Mouse (Mus musculus) spleen, adult 12 weeks (tissue): Measurements from ENCODE around the gene Tmem108.

Experiments used
- DNase-seq: peaks from one replicate; pipeline ENCODE4 v3.0.0; 2022; ENCODE audit warnings: low spot score

The Tmem108 gene

DNA sequence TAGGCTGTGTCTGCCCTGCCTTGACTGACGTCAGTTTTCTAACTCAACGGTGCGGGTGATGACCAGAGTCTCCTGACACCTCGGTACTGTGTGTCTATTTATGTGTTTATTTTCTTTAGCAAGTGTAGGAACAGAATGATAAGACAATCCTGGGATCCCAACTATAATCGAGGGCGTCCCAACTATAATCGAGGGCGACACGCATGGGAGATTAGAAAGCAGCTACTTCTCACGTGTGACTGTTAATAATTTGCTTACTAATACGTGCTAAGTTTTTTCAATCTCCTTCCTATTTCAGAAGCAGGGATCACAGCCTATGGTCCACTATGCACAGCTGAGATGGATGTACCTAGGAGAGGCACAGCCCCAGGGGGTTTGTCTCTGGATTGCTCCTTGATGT, 266.2 kb downstream of the Tmem108 start:
- DNase-seq, result no peak

- no peak for DNase-seq
These were observed 267.2 kb downstream of the Tmem108 start for GRCm38 (mm10) chr9:103494346-103495020.

- DNase-seq, result no peak
These were observed 269.7 kb downstream of the Tmem108 start for GRCm38 (mm10) chr9:103491985-103492384.

DNA sequence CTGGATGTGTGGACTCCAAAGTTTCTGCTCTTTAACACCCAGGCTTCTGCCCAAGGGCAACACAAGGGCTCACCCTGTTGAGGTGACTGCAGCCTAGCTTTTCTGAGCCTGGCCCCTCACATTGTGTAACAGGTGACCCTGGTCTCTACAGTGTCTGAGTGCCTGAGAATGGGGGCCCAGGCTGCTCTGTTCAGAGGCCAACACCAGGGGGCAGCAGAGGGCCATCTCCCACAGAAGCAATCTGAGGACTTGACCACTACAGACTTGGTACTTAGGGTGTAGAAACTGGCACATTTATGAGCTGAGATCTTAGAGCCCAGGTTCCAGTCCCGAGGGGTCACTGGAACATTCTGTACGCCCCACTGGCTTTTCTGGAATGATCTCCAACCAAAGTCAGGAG, 271.2 kb downstream of the Tmem108 start:
- DNase-seq, result peak; percentile 61

DNA sequence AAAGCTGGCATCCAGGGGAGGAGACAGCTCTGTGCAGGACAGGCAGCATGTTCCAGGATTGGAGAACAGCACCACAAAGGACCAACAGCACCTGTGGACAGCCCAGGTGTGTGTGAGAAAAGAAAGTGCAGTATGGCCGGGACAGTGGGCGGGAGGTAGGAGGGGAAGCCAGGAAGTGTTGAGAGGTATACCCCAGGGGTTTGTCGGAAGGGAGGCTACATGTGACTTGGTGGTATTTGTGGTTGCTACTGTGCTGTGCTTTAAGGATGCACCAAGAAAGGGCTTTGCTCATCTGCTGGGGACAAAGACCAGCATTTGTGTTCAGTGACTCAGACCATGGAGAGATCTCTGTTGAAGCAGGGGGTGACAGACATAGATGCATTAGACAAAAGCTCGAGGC, 271.8 kb downstream of the Tmem108 start:
- no peak for DNase-seq

- DNase-seq, result peak; percentile 19
These were observed 272.5 kb downstream of the Tmem108 start for GRCm38 (mm10) chr9:103489096-103489495.

DNA sequence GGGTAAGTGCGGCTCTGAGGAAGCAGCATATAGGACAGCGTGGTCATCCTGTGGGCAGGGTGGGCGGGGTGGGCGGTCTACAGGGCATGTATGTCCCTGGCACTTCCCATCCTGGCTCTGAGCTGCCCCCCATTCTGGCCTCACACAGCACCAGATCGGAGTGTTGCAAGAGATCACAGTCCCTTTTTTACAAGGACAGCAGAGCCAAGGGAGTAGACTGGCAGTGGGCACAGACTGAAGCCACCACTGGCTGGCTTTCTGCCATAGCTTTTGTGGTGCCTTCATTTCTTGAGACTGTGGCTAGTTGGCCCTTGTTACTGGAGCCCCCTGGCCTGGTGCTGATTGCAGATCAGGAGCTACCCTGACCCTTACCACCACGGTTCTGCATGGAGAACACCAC, 275.4 kb downstream of the Tmem108 start:
- no peak for DNase-seq

DNA sequence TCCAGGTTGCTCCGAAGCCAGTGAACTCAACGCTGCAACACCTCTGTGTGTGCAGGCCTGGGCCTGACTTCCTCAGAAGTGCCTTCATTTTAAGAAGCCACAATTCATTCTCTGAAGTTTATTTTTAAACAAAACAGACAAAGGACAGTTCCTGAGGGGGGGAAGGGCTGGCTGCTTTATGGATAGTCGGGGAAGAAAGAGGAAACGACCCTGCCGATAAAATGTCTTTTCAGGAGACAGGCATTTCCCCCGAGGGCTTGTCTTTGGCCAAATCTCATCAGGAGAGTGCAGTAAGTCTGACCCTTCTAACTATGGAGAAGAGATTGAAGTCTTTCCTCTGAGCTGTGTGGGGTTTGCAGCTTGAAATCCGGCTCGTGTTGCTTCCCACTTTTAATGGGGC, 276.0 kb downstream of the Tmem108 start:
- DNase-seq, result no peak

- no peak for DNase-seq
These were observed 280.9 kb downstream of the Tmem108 start for GRCm38 (mm10) chr9:103480603-103481220.

GRCm38 (mm10) chr9:103480044-103480576, 281.5 kb downstream of the Tmem108 start, which contains the start of gene Bfsp2:
Gene Bfsp2, minus strand, starts transcription at chr9:103480420.
- no peak for DNase-seq

GRCm38 (mm10) chr9:103475414-103475813, 286.2 kb downstream of the Tmem108 start:
- no peak for DNase-seq

- no peak for DNase-seq
These were observed 287.5 kb downstream of the Tmem108 start for GRCm38 (mm10) chr9:103473915-103474688.

DNA sequence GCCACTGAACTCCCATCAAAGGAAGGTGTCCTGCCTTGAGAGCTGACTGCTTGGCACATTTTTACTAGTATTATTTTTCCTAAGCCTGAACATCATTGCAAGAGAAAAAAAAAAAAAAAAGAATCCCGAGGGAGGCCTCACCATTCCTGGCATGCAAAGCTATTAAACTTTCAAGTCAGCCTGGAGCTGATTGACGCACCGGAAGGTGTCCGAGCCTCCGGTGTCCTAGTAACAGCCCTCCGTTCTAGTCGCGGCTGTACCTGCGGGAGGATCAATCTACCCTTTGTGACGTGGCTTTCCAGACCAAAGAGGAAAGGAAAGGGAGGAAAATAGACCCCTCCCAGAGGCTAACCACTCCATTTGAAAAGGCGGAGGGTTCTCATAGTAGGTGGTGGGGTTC, 289.9 kb downstream of the Tmem108 start:
- DNase-seq, result no peak

DNA sequence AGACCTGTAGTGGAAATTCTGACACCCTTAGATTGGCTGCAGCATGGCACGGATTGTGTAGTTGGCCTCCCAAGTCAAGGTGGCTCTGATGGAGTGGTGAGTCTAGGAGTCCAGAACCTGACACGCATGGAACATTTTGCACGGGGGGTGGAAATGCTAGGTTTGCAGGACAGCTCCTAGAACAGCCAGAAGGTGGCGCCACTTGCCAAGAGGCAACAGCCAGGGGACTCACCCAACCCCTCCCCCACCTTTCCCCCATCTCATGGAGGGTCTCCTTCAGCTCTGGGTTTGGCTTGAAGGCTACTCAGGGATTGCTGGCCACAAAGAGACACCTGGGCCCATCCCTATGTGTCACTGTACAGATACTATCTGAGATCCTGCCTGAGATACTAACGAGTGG, 292.1 kb downstream of the Tmem108 start:
- DNase-seq, result no peak

GRCm38 (mm10) chr9:103468911-103469310, 292.7 kb downstream of the Tmem108 start:
- DNase-seq, result no peak

- DNase-seq, result no peak
These were observed 295.9 kb downstream of the Tmem108 start for GRCm38 (mm10) chr9:103465711-103466220.

- no peak for DNase-seq
These were observed 296.3 kb downstream of the Tmem108 start for GRCm38 (mm10) chr9:103465293-103465692.

- DNase-seq, result no peak
These were observed 297.8 kb downstream of the Tmem108 start for GRCm38 (mm10) chr9:103463833-103464232.

DNA sequence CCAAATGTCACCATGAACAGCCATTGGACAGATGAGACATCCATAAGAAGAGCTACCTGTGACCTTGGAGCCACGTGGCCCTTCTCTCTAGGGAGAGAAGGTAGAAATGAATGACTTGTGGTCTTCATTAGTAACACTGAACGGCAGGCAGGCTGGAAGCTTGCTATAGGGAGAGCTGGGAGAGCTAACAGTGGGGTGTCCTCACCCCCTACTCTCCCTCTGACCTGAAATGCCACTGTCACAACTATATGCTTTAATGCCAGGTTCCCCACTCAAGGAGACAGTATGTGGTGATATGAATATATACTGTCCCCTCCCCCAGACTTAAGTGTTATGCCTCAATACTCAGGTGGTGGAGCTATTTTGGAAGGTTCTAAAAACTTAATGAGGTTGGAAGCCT, 301.8 kb downstream of the Tmem108 start:
- no peak for DNase-seq

GRCm38 (mm10) chr9:103459307-103459706, 302.3 kb downstream of the Tmem108 start:
- no peak for DNase-seq

- DNase-seq, result no peak
These were observed 312.0 kb downstream of the Tmem108 start for GRCm38 (mm10) chr9:103449651-103450050.

DNA sequence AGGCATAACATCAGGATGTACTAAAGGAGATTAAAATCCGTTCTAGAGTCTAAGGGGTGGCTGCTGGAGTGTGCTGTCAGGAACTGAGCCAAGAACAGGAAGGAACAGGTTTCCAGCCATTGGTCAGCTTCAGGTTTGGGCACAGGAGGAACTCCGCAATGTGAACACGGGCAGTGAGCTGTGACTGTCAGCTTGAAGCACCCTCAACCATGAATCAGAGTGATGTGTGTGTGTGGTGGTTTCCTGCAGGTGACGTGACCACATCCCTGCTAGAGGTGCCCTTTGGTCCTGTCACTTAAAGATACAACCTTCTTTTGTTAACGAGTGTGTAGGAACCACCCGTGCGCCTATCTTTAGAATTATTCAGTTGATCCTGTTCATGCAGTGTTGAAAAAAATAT, 312.5 kb downstream of the Tmem108 start:
- DNase-seq, result peak; percentile 45

DNA sequence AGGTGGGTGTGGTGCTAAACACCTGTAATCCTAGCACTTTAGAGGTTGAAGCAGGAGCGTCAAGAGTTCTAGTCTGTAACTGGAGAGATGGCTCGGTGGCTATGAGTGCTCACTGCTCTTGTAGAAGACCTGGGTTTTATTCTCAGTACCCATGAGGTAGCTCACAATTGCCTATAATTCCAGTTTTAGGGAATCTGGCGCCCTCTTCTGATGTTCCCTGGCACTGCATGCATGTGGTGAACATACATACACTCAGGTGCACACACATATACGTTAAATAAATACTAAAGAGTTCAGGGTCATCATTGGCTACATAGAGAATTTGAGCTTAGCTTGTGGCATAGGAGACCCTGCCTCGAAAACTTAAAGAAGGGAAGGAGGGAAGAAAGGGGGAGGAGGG, 317.0 kb downstream of the Tmem108 start:
- DNase-seq, result no peak
